Comparison of ENCODE assay signal across 11 mouse cellular contexts in genomic region chr9:43252790-43253189, GRCm38 (mm10). TPM values are rescaled to one million over a fixed set of nuclear protein-coding genes. Genes with fewer than 3 reads are reported as not detected.
DNase-seq lines count a peak whose midpoint lies in the region; ATAC-seq and TF ChIP-seq lines count a peak whose summit lies in the region.
"Had no signal": no experiment of that assay in that cellular context is flagged by ENCODE, and none has a peak within 500 bp of the region (broad histone marks: within the 10 kb centered on the region; RNA-seq: fewer than 3 reads in every experiment).

No protein-coding gene starts in this region.

- peak overlapping the region; percentile 77 for H3K27ac ChIP-seq in gastrocnemius, adult 2 months
- H3K27ac ChIP-seq in liver, embryonic 11.5 days (ENCODE audit: low read depth, low read length), result peak overlapping the region; percentile 46; the same call in 1 of the 2 replicates
- no peak overlapping the region for H3K27ac ChIP-seq in liver, embryonic 12.5 days
- H3K27ac ChIP-seq in intestine, embryonic 15.5 days, result peak overlapping the region; percentile 87
- H3K27ac ChIP-seq in stomach, embryonic 14.5 days (ENCODE audit: low read length), result peak overlapping the region; percentile 91
- H3K27ac ChIP-seq: liver, embryonic 15.5 days had no signal

- H3K4me2 ChIP-seq in liver, embryonic 11.5 days, result no peak overlapping the region
- H3K4me2 ChIP-seq in liver, embryonic 12.5 days, result no peak overlapping the region
- H3K4me2 ChIP-seq in intestine, embryonic 15.5 days (replicated peaks), result 0 out of 2 replicates have a peak overlapping the region, but pooled peaks have one; percentile 0
- peak overlapping the region; percentile 14; the same call in 1 of the 2 replicates for H3K4me2 ChIP-seq in stomach, embryonic 14.5 days (replicated peaks; ENCODE audit: low read depth, low read length)
- H3K4me2 ChIP-seq: liver, embryonic 15.5 days had no signal

- H3K27me3 ChIP-seq in liver, embryonic 11.5 days (replicated peaks; ENCODE audit: control insufficient read depth, insufficient read depth, low read length), result no peaks in the 10 kb centered on the region
- H3K27me3 ChIP-seq in liver, embryonic 12.5 days (replicated peaks), result 0 out of 2 replicates have a peak, but pooled peaks cover 7% of the 10 kb centered on the region
- H3K27me3 ChIP-seq in intestine, embryonic 15.5 days (replicated peaks), result no peaks in the 10 kb centered on the region
- H3K27me3 ChIP-seq in stomach, embryonic 14.5 days (ENCODE audit: control insufficient read depth, insufficient read depth, low read length), result no peaks in the 10 kb centered on the region
- H3K27me3 ChIP-seq: liver, embryonic 15.5 days had no signal

- no peak overlapping the region for H3K9ac ChIP-seq in liver, embryonic 11.5 days (ENCODE audit: low read depth, low read length)
- H3K9ac ChIP-seq in liver, embryonic 12.5 days, result no peak overlapping the region
- H3K9ac ChIP-seq in intestine, embryonic 15.5 days, result no peak overlapping the region
- H3K9ac ChIP-seq in stomach, embryonic 14.5 days (replicated peaks; ENCODE audit: low read depth, low read length), result no peak overlapping the region
- H3K9ac ChIP-seq: liver, embryonic 15.5 days had no signal

- H3K4me3 ChIP-seq in gastrocnemius, adult 2 months, result no peak overlapping the region
- H3K4me3 ChIP-seq in liver, embryonic 11.5 days (ENCODE audit: low read depth, low read length), result no peak overlapping the region
- H3K4me3 ChIP-seq in liver, embryonic 12.5 days, result no peak overlapping the region
- no peak overlapping the region for H3K4me3 ChIP-seq in intestine, embryonic 15.5 days (replicated peaks)
- no peak overlapping the region for H3K4me3 ChIP-seq in stomach, embryonic 14.5 days (ENCODE audit: low read depth, low read length)
- H3K4me3 ChIP-seq: liver, embryonic 15.5 days had no signal

- H3K4me1 ChIP-seq in liver, embryonic 11.5 days (replicated peaks; ENCODE audit: control insufficient read depth, insufficient read depth, low read length), result no peaks in the 10 kb centered on the region; the same call in 1 of the 2 replicates
- peaks cover 33% of the 10 kb centered on the region for H3K4me1 ChIP-seq in liver, embryonic 12.5 days
- peaks cover 26% of the 10 kb centered on the region for H3K4me1 ChIP-seq in intestine, embryonic 15.5 days (replicated peaks)
- H3K4me1 ChIP-seq in stomach, embryonic 14.5 days (ENCODE audit: control insufficient read depth, insufficient read depth, low read length), result peaks cover 14% of the 10 kb centered on the region

- no peak for ATAC-seq in liver, embryonic 11.5 days (replicated peaks; ENCODE audit: low FRiP score)
- ATAC-seq in liver, embryonic 12.5 days, result no peak
- peak; percentile 66 for ATAC-seq in intestine, embryonic 15.5 days
- peak; percentile 54; the same call in 1 of the 2 replicates for ATAC-seq in stomach, embryonic 14.5 days (ENCODE audit: insufficient number of reproducible peaks, insufficient read depth, low FRiP score, low read depth)
- ATAC-seq: forebrain, embryonic 14.5 days had no signal

- no peak for TF ChIP-seq CTCF in gastrocnemius, adult 2 months (IDR thresholded peaks at IDR 0.05)

- no peaks in the 10 kb centered on the region for H3K36me3 ChIP-seq in liver, embryonic 11.5 days (ENCODE audit: control insufficient read depth, insufficient read depth, low read length)
- H3K36me3 ChIP-seq in liver, embryonic 12.5 days, result no peaks in the 10 kb centered on the region
- no peaks in the 10 kb centered on the region for H3K36me3 ChIP-seq in intestine, embryonic 15.5 days
- H3K36me3 ChIP-seq in stomach, embryonic 14.5 days (ENCODE audit: control insufficient read depth, insufficient read depth, low read length), result no peaks in the 10 kb centered on the region
- H3K36me3 ChIP-seq: liver, embryonic 15.5 days had no signal

- H3K9me3 ChIP-seq in liver, embryonic 11.5 days (ENCODE audit: control insufficient read depth, low read length), result no peaks in the 10 kb centered on the region
- no peaks in the 10 kb centered on the region for H3K9me3 ChIP-seq in liver, embryonic 12.5 days (replicated peaks)
- no peaks in the 10 kb centered on the region for H3K9me3 ChIP-seq in intestine, embryonic 15.5 days
- no peaks in the 10 kb centered on the region for H3K9me3 ChIP-seq in stomach, embryonic 14.5 days (ENCODE audit: control insufficient read depth, low read depth, low read length)
- H3K9me3 ChIP-seq: liver, embryonic 15.5 days had no signal

- WGBS in liver, embryonic 11.5 days, result 46% methylated on average over 3 of the region's 3 CpGs
- 70% methylated on average over 3 of the region's 3 CpGs for WGBS in liver, embryonic 12.5 days (ENCODE audit: insufficient replicate concordance)
- WGBS in intestine, embryonic 15.5 days, result 42% methylated on average over 3 of the region's 3 CpGs
- WGBS in stomach, embryonic 14.5 days, result 30% methylated on average over 3 of the region's 3 CpGs

- intact Hi-C loops in gastrocnemius, adult 2 months (cut with DNase I), result no loop called here
- intact Hi-C loops in left cerebral cortex, postnatal 25 days (cut with DNase I), result no loop called here

- DNase-seq in gastrocnemius, adult 2 months, result no peak
- DNase-seq in gastrocnemius, adult 18-20 months (ENCODE audit: low spot score), result no peak
- DNase-seq in liver, embryonic 11.5 days (ENCODE audit: low spot score), result no peak
- no peak for DNase-seq in left cerebral cortex, postnatal 25 days (ENCODE audit: low spot score in 2 of 2)
- DNase-seq in lung, postnatal 10 days, result no peak
- DNase-seq: B cell, adult 2 months had no signal

RNA-seq across cellular contexts. Expression of gene Oaf, which starts 13.1 kb away (rescaled TPM):
- 1 to 10 TPM; 2.9 to 8.9 TPM for total RNA-seq in gastrocnemius, adult 2 months (2021)
- 1 to 10 TPM; 4.2 to 6.4 TPM for total RNA-seq in gastrocnemius, adult 18-20 months (2021)
- polyA plus RNA-seq in liver, embryonic 11.5 days (2014; fragmentation: Nextera tagmentation; extraction: Ambion mirVana), result 51.6 and 52.0 TPM in 2 replicates
- polyA plus RNA-seq in liver, embryonic 12.5 days (2016; fragmentation: Nextera tagmentation; extraction: Ambion mirVana), result 37.8 and 44.1 TPM in 2 replicates
- polyA plus RNA-seq in intestine, embryonic 15.5 days (2015; fragmentation: Nextera tagmentation; extraction: Ambion mirVana), result 56.8 and 61.0 TPM in 2 replicates
- 92.9 and 99.3 TPM in 2 replicates for polyA plus RNA-seq in stomach, embryonic 14.5 days (2014; fragmentation: Nextera tagmentation; extraction: Ambion mirVana)
- total RNA-seq in left cerebral cortex, postnatal 25 days (2021), result 10 to 100 TPM; 12.6 to 13.2 TPM

RNA-seq across cellular contexts. Expression of gene Pou2f3, which starts 42.6 kb away (rescaled TPM):
- under 1 TPM; 0.11 to 0.15 TPM for total RNA-seq in gastrocnemius, adult 2 months (2021)
- total RNA-seq in gastrocnemius, adult 18-20 months (2021), result under 1 TPM in 1 of 2 experiments, not detected in 1; 0.16 TPM
- polyA plus RNA-seq in liver, embryonic 11.5 days (2014; fragmentation: Nextera tagmentation; extraction: Ambion mirVana), result not detected in 2 replicates
- not detected in 2 replicates for polyA plus RNA-seq in liver, embryonic 12.5 days (2016; fragmentation: Nextera tagmentation; extraction: Ambion mirVana)
- 0.52 and 0.70 TPM in 2 replicates for polyA plus RNA-seq in intestine, embryonic 15.5 days (2015; fragmentation: Nextera tagmentation; extraction: Ambion mirVana)
- polyA plus RNA-seq in stomach, embryonic 14.5 days (2014; fragmentation: Nextera tagmentation; extraction: Ambion mirVana), result 0.27 and 0.71 TPM in 2 replicates
- under 1 TPM in 1 of 2 experiments, not detected in 1; 0.30 TPM for total RNA-seq in left cerebral cortex, postnatal 25 days (2021)
- polyA plus RNA-seq: forebrain, embryonic 14.5 days; liver, embryonic 15.5 days had no signal

RNA-seq across cellular contexts. Expression of gene Trim29, which starts 57.9 kb away (rescaled TPM):
- total RNA-seq in gastrocnemius, adult 2 months (2021), result not detected
- total RNA-seq in gastrocnemius, adult 18-20 months (2021), result not detected
- 0.25 TPM in 1 of 2 replicates, not detected in the other for polyA plus RNA-seq in liver, embryonic 11.5 days (2014; fragmentation: Nextera tagmentation; extraction: Ambion mirVana)
- polyA plus RNA-seq in liver, embryonic 12.5 days (2016; fragmentation: Nextera tagmentation; extraction: Ambion mirVana), result not detected in 2 replicates
- polyA plus RNA-seq in intestine, embryonic 15.5 days (2015; fragmentation: Nextera tagmentation; extraction: Ambion mirVana), result 1.3 and 1.7 TPM in 2 replicates
- 24.6 and 27.9 TPM in 2 replicates for polyA plus RNA-seq in stomach, embryonic 14.5 days (2014; fragmentation: Nextera tagmentation; extraction: Ambion mirVana)
- under 1 TPM in 1 of 2 experiments, not detected in 1; 0.16 TPM for total RNA-seq in left cerebral cortex, postnatal 25 days (2021)
- polyA plus RNA-seq: forebrain, embryonic 14.5 days had no signal

Comparison
In these comparisons a context has a peak if more than half of its experiments do, and no peak if none do; other contexts are left out.
1. ATAC-seq: peak in intestine, embryonic 15.5 days (single experiment) and stomach, embryonic 14.5 days (single experiment); none in liver, embryonic 11.5 days (single experiment) and liver, embryonic 12.5 days (single experiment).
2. H3K4me2 ChIP-seq: peak in intestine, embryonic 15.5 days (single experiment) and stomach, embryonic 14.5 days (single experiment); none in liver, embryonic 11.5 days (single experiment) and liver, embryonic 12.5 days (single experiment).